Mouse (Mus musculus): ENCODE measurements at regions not wholly inside any gene's neighbourhood (a gene's known extent, or its start where the extent isn't known, plus 50 kb on each side); places are given as distances from the start of the nearest gene placed in this dataset.

DNA sequence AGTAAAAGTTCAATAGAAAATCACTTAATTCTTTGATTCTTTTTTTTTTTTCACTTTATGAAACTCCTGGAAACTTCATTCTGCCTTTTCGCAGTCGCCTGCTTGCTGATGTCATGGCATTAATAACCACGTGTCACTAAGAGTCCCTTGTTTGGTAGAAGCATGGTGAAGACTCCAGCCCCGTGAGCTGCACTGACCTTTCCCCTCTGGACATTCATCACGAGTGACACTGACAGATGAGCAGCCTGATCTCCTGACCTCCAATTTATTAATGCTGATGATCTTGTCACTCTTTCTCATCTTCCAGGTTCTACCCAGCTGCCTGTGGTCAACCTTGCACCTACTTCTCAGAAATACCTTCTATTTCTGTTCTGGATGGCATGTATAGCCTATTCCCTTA is 867.1 kb upstream of the Slit2 start:
- DNase-seq (ENCODE audit: extremely low spot score in 1 of 2, low spot score in 1 of 2), result no peak

DNA sequence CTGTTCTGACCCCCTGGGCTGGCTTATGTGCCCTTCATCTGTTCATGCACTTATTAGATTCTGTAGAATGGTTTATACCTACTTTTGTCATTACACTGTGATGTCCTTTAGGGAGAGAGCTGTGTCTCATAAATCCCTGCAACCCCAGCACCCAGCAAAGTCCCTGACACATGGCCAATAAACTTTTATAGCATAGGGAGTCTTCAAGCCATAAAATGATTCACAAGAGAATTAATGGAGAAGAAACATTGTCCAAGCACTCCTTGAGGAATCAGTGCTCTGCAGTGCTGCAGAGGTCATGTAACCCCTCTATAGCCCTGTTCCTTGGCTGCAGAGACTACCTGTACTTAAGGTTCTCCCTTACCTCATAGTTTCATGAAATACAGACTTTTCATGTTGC is 887.2 kb upstream of the Slit2 start:
- no peak for DNase-seq (ENCODE audit: extremely low spot score in 1 of 2, low spot score in 1 of 2)

DNA sequence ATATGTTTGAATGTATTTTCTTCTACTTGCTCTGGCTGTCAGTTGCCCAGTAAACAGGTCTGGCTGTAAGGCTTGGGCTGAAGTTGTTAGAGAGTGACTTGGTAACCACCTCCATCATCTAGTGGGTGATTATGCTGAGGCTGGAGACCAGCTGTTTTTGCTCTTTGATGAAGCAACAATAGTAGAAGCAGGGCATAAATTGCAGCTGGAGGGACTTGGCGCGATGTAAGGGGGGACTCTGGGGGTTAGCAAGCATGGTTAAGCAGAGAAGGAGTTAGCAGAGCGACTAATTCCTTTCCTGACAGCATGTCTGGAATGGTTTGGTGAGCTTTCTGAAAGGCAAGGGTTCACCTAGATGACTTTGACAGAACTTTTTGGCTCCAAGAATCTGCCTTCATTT is 930.0 kb upstream of the Slit2 start:
- DNase-seq (ENCODE audit: extremely low spot score in 1 of 2, low spot score in 1 of 2), result no peak

DNA sequence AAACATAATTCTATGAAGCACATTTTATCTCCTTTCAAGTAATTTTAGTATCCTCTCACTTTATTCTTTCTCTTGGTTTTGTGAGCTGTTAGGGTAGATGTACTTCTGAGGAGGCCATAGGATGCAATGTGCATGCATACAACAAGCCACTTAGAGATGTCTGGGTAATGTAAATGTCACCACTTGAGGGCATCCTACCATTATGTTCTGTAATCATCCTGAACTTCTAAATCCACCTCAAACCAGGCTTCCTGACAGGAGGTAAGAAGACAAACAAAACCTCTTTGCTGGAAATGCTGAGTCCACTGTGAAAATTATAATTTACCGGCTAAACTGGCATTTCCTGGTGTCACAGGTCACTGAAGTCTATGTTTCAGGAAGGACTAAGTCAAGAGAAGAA is 946.2 kb upstream of the Slit2 start:
- DNase-seq (ENCODE audit: extremely low spot score in 1 of 2, low spot score in 1 of 2), result peak in 1 of 2 experiments; percentile 15

DNA sequence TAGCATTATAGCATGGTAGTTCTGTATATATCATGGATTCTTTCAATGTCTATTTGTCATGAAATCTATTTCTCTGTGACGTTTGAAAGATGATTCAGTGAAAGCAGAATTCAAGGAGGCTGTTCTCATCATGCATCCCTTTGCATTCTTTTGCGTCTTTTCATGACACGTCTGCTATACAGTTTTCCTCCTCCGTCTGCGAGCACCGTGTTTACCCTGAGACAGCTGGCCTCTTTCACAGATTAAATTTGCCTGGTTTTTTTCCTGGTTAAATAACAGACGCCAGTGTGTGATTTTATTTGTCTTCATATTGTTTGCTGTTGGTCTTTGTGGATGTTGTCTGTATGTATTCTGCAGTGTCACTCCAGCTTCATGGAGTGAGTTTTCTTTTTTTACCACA is 948.9 kb upstream of the Slit2 start:
- DNase-seq (ENCODE audit: extremely low spot score in 1 of 2, low spot score in 1 of 2), result peak in 1 of 2 experiments; percentile 36

DNA sequence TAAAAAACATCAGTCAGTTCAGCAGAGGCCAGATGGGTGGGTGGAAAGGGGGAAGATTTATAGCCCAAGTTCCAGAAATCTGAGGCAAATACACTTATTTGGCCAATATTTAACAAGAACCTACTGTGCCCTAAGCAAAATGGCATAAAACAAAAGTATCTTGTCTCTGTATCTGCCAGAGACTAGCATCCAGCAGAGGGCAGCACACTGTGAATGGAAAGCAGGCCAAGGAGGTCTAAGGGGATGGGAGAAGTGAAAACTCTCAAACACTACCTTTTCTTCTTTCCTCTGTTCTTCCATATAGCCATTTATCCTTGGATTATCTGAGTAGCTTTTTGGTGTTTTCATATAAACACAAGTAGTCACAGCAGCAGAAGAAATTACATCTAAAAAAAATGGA is 968.6 kb upstream of the Slit2 start:
- DNase-seq (ENCODE audit: extremely low spot score in 1 of 2, low spot score in 1 of 2), result peak in 1 of 2 experiments; percentile 60

DNA sequence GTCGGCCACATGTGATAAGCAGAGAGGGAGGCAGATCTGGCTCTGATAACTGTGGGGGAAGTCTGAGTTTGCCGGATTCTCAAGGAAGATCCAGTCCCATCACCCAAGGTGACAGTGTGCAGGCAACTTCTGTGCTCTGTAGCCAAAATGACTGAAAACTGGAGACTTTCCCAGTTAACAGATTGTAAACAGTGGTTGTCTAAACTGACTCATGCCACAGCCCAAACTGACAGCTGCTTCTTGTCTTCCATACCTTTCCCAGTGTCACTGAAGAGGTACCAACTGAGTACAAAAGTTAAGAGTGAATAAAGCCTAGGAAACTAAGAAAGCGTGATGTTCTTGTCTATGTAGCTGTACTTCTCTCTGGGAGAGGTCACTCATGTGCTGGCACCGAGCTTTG is 990.4 kb upstream of the Slit2 start:
- DNase-seq (ENCODE audit: extremely low spot score in 1 of 2, low spot score in 1 of 2), result no peak

DNA sequence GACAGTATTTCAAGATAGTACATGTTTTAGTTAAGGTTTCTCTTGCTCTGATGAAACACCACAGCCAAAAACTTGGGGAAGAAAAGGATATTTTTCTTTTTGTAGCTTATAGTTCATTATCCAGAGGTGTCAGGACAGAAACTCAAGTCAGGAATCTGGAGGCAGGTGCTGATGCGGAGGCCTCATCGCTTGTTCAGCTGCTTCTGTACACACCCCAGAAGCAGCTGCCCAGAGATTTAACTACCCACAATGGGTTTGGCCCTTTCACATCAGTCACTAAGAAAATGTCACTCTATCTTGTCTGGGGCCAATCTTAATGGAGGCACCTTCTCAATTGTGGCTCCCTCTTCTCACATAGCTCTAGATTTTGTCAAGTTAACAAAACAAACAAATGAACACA is 996.4 kb upstream of the Slit2 start:
- no peak for DNase-seq (ENCODE audit: extremely low spot score in 1 of 2, low spot score in 1 of 2)

DNA sequence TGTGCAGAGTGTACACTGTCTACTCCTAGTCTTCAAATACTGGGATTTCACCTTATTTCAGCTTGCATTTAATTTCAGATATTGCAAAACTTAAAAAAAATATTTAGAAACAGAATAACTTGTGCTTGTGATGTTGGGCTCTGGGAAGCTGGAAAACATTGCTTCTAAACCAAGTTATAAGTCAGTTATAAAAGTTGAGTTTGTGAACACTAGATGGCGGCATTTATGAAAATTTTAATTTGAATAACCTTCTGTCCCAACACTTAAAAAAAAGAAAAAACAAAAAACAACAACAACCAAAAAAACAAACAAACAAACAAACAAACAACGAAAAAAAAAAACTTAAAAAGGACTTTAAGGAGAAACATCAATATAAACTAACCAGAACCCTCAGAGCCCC is 1002.6 kb upstream of the Slit2 start:
- peak in 1 of 2 experiments; percentile 12 for DNase-seq (ENCODE audit: extremely low spot score in 1 of 2, low spot score in 1 of 2)

DNA sequence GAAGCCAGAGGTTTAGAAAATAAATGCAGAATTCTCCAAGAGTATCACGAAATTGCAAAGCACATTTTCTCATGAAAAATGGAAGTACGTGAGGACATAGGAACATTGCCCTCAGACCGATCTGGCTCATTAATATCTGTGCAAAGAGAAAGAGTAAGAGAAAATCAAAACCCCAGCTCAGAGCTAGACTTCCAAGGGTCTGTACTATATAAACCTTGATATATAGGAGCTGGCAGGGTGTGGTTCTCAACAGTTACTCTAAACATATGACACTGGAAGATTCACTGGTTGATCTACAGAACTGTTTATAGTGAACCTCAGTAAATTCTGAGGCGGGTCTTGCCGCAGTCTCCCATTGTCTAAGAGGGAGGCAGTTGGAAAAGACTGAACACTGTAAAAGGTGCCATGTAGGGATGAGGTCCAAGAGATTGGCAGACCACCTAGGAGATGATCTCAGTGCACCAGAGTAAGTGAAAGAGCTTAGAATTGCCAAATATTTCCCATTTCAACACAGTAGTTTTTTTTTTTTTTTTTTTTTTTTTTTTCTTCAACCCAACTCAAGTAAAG is 1014.0 kb upstream of the Slit2 start:
- DNase-seq (ENCODE audit: extremely low spot score in 1 of 2, low spot score in 1 of 2), result no peak

DNA sequence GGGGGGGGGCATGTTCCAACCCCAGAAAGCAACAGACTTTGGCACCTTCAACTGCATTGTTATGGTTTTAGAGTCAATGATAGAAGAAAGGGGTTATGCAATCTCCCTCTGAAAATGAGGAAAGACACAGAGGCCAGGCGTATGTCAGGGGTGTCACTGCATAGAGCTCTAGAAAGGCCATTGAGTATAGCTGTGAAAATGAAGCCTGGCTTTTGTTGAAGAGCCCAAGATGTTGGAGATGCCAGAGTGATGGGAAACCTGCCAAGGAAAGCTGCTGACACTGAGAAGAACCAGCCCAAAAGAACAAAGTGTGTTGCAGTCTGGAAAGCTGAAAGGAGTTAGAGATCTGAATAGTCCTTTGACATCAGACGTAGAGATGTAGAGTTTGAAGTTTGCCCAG is 1022.2 kb upstream of the Slit2 start:
- DNase-seq (ENCODE audit: extremely low spot score in 1 of 2, low spot score in 1 of 2), result no peak

DNA sequence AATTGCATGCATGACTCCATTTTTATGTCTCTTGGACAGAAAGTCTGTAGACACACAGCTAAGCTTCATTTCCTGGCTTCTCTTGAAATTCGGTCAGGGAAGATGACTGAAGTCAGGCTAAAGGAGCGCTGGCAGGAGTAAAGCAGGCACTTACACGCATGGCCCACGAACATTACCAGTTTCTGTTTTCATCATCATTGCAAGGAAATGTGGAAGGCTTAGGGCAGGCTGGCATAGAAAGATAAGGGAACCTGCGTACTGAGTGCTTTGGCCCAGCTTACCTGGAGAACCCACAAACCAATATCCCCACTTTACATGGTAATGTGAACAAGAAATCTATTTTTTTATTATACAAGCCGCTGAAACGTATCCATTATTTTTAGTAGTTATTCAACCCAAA is 1056.6 kb upstream of the Slit2 start:
- DNase-seq (ENCODE audit: extremely low spot score in 1 of 2, low spot score in 1 of 2), result no peak

DNA sequence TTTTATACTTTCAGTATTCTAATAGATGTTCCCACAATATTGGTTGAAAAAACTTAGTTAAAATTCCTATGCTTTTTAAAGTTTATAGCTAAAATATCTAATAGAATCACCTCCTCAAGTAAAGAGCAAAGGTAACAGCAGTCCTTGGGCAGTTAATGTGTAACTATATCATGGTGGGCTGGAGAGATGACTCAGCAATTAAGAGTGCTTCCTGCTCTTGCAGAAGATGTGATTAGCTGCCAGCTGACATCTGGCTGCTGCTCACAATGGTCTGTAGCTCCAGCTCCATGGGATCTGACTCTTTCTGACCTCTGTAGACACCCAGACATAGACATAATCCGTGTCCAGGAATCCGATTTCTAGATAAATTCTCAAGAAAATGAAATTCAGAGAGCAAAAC is 1044.5 kb upstream of the Lcorl start:
- no peak for DNase-seq (ENCODE audit: extremely low spot score in 1 of 2, low spot score in 1 of 2)

DNA sequence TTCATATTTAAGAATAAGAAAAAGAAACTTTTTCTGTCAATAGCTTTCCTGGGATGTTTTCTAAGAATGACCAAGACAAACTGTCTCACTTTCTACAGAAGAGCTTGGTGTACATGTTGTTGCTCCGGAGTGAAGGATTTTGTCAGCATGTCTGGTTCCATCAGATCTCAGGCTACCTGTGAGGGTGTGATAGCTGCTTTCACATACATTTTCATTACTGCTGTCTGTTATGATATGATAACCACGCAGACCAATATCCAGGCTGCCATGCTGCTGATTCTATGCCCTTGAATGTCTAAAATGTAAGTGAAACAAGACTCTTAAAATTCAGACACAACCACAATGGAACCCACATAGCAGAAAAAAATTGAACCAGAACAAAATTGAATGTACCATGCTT is 1036.6 kb upstream of the Lcorl start:
- no peak for DNase-seq (ENCODE audit: extremely low spot score in 1 of 2, low spot score in 1 of 2)

DNA sequence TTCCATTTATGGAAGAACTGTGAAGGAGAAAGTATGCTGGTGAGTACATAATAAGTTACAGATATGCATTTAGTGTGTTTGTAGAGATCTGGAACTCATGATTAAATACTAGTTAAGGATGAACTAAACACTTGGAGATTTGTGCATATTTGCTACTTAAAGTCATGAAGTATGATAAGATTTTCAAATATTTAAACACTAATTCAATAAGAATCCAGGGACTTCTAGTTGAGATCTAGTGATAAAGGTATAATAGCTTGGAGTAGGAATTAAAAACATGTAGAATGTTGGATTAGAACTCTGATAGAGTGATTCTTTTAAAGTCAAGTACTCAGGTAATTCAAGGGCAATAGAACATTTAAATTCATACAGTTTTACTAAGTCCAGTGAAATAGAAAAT is 1026.5 kb upstream of the Lcorl start:
- DNase-seq (ENCODE audit: extremely low spot score in 1 of 2, low spot score in 1 of 2), result no peak

DNA sequence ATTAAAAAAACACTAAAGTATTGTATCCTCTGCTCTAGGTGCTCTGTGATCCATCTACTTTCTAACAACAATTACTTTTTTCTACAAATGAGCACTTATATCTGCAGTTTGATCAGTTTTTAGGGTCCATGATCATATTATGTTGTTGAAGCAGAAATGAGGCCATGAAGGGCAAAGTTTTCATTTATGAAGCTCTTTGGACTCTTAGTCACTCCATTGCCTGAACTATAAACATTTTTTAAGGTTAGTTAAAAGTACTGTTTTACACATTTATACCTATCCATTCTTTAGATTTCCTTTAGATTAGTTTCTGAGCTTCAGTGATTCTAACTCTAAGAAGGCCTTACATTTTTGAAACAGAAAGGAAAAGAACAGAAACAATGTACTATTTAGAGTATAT is 999.4 kb upstream of the Lcorl start:
- DNase-seq (ENCODE audit: extremely low spot score in 1 of 2, low spot score in 1 of 2), result no peak

DNA sequence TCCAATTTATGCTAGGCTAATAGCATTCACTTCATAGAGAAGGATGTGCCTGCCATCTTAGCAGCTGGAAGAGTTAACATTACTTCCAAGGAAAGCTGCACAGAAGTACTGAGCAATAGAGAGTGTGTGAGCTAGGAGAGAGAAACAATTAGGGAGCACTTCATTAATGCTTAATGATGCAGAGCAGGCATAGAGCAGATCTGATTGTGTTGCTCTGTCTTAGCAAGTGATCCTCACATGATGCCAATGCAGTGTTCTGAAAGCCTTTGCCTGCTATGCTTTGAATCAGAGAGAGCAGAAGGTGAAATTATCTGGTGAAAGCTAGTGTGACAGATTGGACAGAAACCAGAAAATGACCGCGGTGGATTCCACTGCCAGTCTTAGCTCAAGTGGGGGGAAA is 987.8 kb upstream of the Lcorl start:
- no peak for DNase-seq (ENCODE audit: extremely low spot score in 1 of 2, low spot score in 1 of 2)

DNA sequence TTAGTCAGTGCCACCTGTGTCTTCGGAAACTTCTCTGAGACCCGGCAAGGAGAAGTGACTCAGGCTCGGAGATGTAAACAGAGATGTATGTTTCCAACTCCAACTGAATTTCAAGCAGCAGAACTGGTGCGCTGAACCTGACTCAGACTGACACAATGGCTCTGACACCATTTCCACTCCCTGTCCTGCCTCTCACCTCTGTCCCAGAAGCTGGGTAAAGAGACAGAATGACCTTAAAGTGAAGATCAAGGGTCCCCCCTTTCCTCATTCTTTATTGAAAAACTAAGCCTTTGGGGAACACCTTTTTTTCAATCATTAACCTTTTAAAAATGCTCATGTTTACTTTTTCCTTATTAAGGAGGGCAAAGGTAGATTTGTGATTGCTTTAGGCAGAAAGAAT is 979.4 kb upstream of the Lcorl start:
- no peak for DNase-seq (ENCODE audit: extremely low spot score in 1 of 2, low spot score in 1 of 2)

DNA sequence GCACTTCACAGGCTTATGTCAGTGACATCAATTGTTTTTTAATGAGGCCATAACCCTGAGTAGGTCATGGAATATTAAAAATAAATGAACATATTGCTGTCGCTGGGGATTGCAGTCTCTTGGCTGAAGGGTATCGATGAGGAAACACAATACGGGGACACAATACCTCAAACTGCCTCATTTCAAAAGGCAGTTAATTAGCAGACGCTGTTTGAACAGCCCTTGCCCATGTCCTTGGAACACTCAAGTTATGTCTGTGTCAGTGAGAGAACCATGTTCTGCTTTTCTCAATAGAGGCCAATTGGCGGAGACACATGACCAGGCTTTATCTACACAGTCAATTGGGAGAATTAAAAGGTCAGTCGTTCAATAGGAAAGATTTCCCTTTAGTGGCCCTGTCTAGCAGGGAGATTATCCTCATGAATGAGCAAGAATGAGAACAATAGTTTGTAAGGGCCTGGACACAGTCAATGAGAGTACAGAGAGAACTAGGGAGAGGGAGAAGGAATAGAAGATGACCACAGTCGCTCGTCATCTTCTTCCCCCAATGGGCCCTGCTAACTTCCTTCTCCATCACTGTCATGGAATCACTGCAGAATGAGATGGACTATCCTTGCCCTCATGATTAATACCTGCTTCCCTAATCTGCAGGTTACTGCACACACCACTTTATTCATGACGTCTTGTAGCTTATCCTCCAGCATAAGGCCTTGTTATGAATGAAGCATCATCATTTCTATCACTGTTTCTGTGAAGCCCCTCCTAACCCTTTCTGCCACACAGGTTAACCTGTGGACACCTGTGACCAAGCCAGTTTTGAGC is 973.6 kb upstream of the Lcorl start:
- DNase-seq (ENCODE audit: extremely low spot score in 1 of 2, low spot score in 1 of 2), result no peak

DNA sequence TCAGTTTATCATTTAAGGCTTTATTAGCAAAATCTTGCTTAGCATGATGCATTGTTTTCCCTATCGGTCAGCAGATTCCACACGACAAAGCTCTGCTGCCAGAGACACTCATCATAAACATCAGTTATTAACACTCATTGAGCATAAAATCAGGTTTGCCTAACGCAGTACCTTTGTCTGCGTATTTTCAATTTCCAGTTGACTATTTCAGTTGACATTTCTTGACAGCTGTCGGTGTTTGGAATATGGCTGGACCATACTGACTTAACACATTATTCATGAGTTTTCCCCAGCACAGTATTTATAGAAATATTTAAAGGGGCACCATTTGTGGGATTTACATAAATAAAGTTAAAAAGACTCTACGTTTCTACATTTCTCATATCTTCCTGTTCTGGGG is 972.7 kb upstream of the Lcorl start:
- DNase-seq (ENCODE audit: extremely low spot score in 1 of 2, low spot score in 1 of 2), result no peak

DNA sequence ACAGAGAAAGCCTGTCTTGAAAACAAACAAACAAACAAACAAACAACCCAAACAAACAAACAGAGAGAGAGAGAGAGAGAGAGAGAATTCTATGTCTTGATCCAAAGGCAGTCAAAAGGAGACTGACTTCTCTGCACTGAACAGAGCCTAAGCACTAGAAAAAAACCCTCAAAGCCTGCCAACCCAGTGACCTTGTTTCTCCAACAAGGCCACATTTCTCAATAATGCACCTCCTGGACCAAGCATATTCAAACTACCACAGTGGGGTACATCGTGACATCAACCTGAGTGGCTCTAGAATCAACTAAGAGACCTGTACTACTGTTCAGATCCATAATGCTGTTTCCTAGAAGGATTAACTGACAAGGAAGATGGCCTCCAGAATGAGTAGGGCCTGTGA is 969.0 kb upstream of the Lcorl start:
- no peak for DNase-seq (ENCODE audit: extremely low spot score in 1 of 2, low spot score in 1 of 2)

DNA sequence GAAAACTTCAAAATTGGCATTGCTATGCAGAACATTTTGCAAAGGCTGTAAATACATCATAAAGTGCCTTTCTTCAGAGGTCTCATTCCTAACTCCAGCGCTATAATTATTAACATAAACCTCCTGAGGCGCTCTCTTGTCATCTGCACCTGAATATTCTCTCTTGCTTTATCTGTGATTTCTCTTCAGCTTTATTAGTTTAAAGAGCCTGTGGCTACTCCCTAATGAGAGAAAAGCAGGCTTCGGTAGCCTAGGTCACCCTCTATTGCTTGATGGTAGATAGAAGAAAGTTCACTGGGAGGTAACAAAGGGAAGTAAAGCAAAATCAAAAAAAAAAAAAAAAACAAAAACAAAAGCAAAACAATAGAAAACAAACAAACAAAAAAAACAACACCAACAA is 967.5 kb upstream of the Lcorl start:
- no peak for DNase-seq (ENCODE audit: extremely low spot score in 1 of 2, low spot score in 1 of 2)

DNA sequence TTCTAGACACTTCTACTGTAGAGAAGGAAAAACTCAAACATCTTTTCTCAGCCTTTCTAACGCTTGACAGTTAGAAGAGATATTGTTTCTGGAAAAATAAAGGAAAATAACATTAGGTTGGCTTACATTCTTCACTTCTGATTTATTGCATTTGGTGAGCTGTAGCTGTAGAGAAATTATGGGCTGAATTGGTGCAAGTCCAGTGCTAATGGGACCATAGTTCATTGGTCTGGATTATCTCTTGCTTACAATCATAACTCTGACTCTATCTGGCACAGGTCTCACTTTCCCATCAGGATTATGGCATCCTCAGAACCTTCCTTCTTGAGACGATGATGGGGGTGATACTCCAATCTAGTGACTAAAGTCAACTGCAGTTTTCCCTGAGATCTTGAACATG is 937.7 kb upstream of the Lcorl start:
- no peak for DNase-seq (ENCODE audit: extremely low spot score in 1 of 2, low spot score in 1 of 2)

Data from frontal cortex, adult 2 months (tissue).